Mouse (Mus musculus) bone marrow macrophage, adult 2 months (primary cell): ENCODE measurements around the gene Vps52.
"Not testable (repeated sequence)": the region's sequence is repeated elsewhere in the genome, so short reads cannot be mapped to it uniquely, and the experiment has no call there.

ENCODE experiments used
- CTCF ChIP-seq: IDR thresholded peaks from 2 replicates; pipeline ENCODE4 v1.5.1; 2012; ENCODE audit warnings: low read depth, mild to moderate bottlenecking, low read length, moderate library complexity
- POLR2A ChIP-seq: IDR thresholded peaks from 2 replicates; pipeline ENCODE4 v1.6.1; 2012; ENCODE audit warnings: mild to moderate bottlenecking, low read depth, low read length, borderline replicate concordance

DNA sequence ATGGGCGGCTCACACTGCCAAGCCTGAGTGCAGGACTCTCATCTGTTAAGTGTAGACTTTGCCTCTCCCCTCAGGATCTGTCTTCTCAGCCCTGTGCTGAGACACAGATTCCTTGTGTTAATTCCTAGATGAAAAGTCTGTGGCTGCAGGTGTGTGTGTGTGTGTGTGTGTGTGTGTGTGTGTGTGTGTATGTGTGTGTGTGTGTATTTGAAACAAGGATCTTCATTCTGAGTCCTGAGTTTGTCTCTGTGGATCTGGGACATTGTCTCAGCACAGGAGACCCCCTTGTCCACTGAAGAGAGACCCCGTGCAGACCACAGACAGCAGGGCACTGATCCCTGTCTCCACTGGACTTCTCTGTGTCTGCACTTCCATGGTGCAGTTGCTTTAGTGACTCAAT lies 45.2 kb downstream of the Vps52 start:
- not testable (repeated sequence) for TF ChIP-seq CTCF, POLR2A
